Mouse (Mus musculus) heart, embryonic 11.5 days (tissue): ENCODE results near the gene S100pbp. TPM values are rescaled to one million over a fixed set of nuclear protein-coding genes. Genes with fewer than 3 reads are reported as not detected.

Source experiments
- ATAC-seq: fragments of 200-750 bp; cut with Nextera tagmentation; replicated peaks from 2 replicates; pipeline ENCODE4 v1.8.0; 2017; ENCODE audit warnings: moderate library complexity; ENCODE audit not compliant: insufficient number of reproducible peaks, low FRiP score, low TSS enrichment
- H3K27ac ChIP-seq: fragments of 300-500 bp; sonication (generic); 2 replicates; pipeline ENCODE4 v1.5.1; 2014; ENCODE audit warnings: mild to moderate bottlenecking, low read depth, low read length
- H3K27me3 ChIP-seq: fragments of 300-500 bp; sonication (generic); 2 replicates; pipeline ENCODE4 v1.6.1; 2014; ENCODE audit warnings: mild to moderate bottlenecking, low read length, mixed read lengths; ENCODE audit not compliant: control insufficient read depth, insufficient read depth
- H3K36me3 ChIP-seq: fragments of 300-500 bp; sonication (generic); 2 replicates; pipeline ENCODE4 v1.6.1; 2014; ENCODE audit warnings: mild to moderate bottlenecking, low read length, moderate library complexity, mixed read lengths; ENCODE audit not compliant: control insufficient read depth, insufficient read depth
- H3K4me1 ChIP-seq: fragments of 300-500 bp; sonication (generic); 2 replicates; pipeline ENCODE4 v1.6.1; 2014; ENCODE audit warnings: low read length; ENCODE audit not compliant: control insufficient read depth, insufficient read depth
- H3K4me2 ChIP-seq: fragments of 300-500 bp; sonication (generic); 2 replicates; pipeline ENCODE4 v1.6.1; 2014; ENCODE audit warnings: mild to moderate bottlenecking, moderate library complexity
- H3K4me3 ChIP-seq: fragments of 300-500 bp; sonication (generic); 2 replicates; pipeline ENCODE4 v1.5.1; 2014; ENCODE audit warnings: low read depth, low read length
- H3K9ac ChIP-seq: fragments of 300-500 bp; sonication (generic); 2 replicates; pipeline ENCODE4 v1.6.1; 2014; ENCODE audit warnings: mild to moderate bottlenecking, low read depth, low read length, moderate library complexity
- H3K9me3 ChIP-seq: fragments of 300-500 bp; sonication (generic); replicated peaks from 2 replicates; pipeline ENCODE4 v1.6.1; 2016; ENCODE audit warnings: low read length; ENCODE audit not compliant: control insufficient read depth
- WGBS: fragments of 180-500 bp; shearing (Covaris S2); extraction: QIAGEN DNeasy Blood & Tissue Kit; methylation state at CpG from one replicate; pipeline ENCODE4 v1.1.7; 2014; ENCODE audit not compliant: insufficient replicate concordance; 5-methylcytosine and 5-hydroxymethylcytosine counted together
- polyA plus RNA-seq: library from polyadenylated mRNA; unstranded; fragments of >200 nt; fragmentation: Nextera tagmentation; extraction: Ambion mirVana; gene quantifications from 2 replicates; pipeline ENCODE4 v1.2.1, GENCODE M21; 2014

Gene S100pbp
- polyA plus RNA-seq, 1 experiment from 2014 or later: 18.7 TPM

DNA sequence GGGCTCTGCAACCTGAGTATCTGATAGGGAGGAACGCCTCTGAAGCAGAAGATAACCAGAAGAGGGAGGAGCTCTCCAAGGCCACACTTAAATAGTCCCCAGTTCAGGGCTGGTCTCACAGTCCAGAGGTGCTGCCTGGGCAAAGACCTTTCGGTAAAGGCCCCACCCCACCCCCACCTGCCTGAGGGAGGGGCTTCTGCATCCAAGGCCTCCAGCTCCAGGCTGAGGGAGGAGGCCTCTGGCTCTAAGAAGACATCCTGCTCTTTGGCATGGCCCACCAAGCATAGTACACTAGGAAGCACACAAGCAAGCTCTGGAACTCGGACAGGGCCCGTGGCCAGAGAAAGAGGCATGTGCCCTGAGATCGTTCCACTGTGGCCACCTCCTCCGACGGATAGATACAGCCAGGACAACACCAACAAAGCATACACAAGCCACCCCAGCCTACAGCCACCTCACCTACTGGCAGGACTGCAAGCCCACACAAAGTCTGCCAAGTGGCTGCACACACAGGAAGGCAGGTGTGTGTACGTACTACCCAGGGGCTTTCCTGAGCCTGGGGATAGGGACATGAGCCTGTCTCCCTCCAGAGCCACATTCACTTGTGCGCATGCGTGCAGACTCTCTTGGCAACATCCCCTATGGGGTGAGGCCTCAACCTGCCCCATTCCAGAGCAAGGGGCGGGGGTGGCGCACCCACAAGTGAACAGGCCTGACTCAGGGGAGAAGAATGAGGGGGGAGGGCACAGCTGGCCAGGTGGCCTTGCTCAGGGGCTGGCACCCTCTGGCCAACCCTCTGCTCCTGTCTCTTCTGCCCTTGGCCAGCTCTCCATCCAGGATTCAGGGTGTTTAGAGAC is 42.3 kb upstream of the S100pbp start:
- Histone ChIP-seq H3K27ac (no peak overlapping the region), H3K4me1 (peaks cover 26% of the 10 kb centered on the region), H3K4me3 (no peak overlapping the region), H3K4me2 (no peak overlapping the region), H3K9me3 (no peaks in the 10 kb centered on the region), H3K36me3 (no peaks in the 10 kb centered on the region), H3K9ac (no peak overlapping the region), H3K27me3 (peaks cover 81% of the 10 kb centered on the region)
- 52% methylated on average over 12 of the region's 12 CpGs for WGBS
- no peak for ATAC-seq

DNA sequence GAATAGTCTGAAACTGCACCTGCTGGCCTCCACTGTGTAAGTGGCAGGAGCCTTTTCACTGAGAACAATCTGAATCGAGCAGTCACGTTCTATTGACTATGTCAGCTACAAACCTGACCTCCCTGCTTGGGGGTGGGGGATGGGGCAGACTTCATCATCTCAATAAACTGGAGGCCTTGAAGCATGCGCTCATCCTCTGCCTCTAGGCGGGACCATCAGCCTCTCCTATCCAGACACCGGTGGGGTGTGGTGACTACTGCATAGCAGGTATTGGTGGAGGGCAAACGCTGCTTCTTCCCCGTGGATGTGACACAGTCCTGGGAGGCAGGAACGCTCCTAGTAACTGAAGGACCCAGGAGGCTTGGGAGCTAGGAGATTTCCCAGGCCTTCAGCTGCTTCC is 41.4 kb upstream of the S100pbp start:
- no peaks in the 10 kb centered on the region for H3K9me3 ChIP-seq
- H3K4me1 ChIP-seq: peaks cover 31% of the 10 kb centered on the region
- no peak overlapping the region for H3K4me3 ChIP-seq
- WGBS: 43% methylated on average over 8 of the region's 8 CpGs
- no peak overlapping the region for H3K27ac ChIP-seq
- peaks cover 81% of the 10 kb centered on the region for H3K27me3 ChIP-seq
- no peaks in the 10 kb centered on the region for H3K36me3 ChIP-seq
- no peak overlapping the region for H3K4me2 ChIP-seq
- H3K9ac ChIP-seq: no peak overlapping the region
- ATAC-seq: no peak

- H3K4me1 ChIP-seq: peaks cover 27% of the 10 kb centered on the region
- peak overlapping the region; percentile 49 for H3K4me2 ChIP-seq
- no peak for ATAC-seq
- no peak overlapping the region for H3K27ac ChIP-seq
- 28% methylated on average over 8 of the region's 8 CpGs for WGBS
- no peaks in the 10 kb centered on the region for H3K9me3 ChIP-seq
- peak overlapping the region; percentile 14; the same call in 1 of the 2 replicates for H3K4me3 ChIP-seq
- peaks cover 97% of the 10 kb centered on the region for H3K27me3 ChIP-seq
- no peak overlapping the region for H3K9ac ChIP-seq
- no peaks in the 10 kb centered on the region for H3K36me3 ChIP-seq
Observed at GRCm38 (mm10) chr4:129227985-129228381, 38.5 kb upstream of the S100pbp start.

DNA sequence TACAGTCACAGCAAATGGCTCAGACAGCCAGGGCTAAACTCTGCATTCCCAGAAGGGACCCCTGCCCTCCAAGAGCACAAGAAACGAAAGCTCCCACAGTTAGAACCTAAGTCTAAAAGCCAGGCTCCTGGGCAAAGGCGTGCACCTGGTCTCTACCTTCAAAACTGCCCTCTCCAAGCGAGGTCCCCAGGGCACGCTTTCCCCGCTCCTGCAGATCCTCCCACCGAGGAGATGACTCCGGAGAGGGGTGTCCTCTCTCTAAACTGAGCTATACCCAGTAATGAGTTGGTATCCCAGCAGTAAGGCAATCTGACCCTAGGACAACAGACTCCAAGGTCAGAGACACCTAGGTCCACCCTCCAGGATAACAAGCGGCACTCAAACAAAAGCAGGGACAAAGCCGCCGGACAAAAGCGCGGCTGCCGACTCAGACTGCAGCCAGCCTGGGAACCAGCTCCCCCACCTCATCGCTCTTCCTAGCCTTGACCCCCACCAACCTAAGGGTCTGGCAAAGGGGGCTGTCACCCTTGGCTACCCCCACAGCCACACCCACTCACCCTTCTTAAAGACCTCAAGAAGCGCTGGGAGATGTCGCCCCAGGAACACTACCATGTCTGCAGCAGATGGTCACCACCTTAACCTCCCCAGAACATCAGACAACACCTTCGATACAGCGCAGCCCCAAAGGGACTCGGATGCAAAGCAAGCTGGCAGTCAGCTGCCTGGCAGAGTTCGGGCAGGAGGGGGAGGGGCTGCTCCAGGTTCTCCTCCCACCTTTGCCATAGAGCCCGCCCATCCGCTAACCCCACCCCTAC is 37.9 kb upstream of the S100pbp start:
- Histone ChIP-seq H3K27me3 (peaks cover 97% of the 10 kb centered on the region), H3K36me3 (no peaks in the 10 kb centered on the region), H3K9me3 (no peaks in the 10 kb centered on the region), H3K4me2 (peak overlapping the region; percentile 49), H3K4me1 (peaks cover 28% of the 10 kb centered on the region), H3K4me3 (peak overlapping the region; percentile 14; the same call in 1 of the 2 replicates), H3K9ac (no peak overlapping the region), H3K27ac (no peak overlapping the region)
- WGBS: 8% methylated on average over 22 of the region's 22 CpGs
- ATAC-seq: no peak

GRCm38 (mm10) chr4:129226441-129226963 is 37.0 kb upstream of the S100pbp start:
- ATAC-seq: no peak
- H3K4me2 ChIP-seq: no peak overlapping the region
- peaks cover 97% of the 10 kb centered on the region for H3K27me3 ChIP-seq
- H3K27ac ChIP-seq: no peak overlapping the region
- no peak overlapping the region for H3K9ac ChIP-seq
- H3K4me1 ChIP-seq: peaks cover 28% of the 10 kb centered on the region
- WGBS: 23% methylated on average over 5 of the region's 5 CpGs
- H3K4me3 ChIP-seq: no peak overlapping the region
- H3K9me3 ChIP-seq: no peaks in the 10 kb centered on the region
- no peaks in the 10 kb centered on the region for H3K36me3 ChIP-seq

DNA sequence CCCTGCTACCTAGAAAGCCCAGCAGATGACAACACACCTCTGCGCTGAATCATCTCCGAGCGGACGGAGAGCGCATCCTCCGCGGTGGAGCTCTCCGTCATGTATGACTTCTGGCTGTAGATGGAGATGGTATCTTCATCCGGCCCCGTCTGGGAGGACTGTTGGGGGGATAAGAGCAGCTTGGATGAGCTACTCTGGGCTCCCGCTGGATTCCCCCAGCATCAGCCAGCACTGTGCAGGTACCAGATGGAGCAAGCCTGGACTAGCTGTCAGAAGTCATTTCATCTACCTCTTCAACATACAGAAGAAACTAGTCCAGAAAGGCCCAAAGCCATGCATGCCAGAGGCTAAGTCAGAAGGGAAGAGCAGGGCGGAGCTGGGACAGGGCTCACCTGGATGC is 35.8 kb upstream of the S100pbp start:
- Histone ChIP-seq H3K4me1 (peaks cover 28% of the 10 kb centered on the region), H3K27me3 (peaks cover 95% of the 10 kb centered on the region), H3K9me3 (no peaks in the 10 kb centered on the region), H3K36me3 (no peaks in the 10 kb centered on the region; the same call in 1 of the 2 replicates), H3K27ac (no peak overlapping the region), H3K9ac (no peak overlapping the region), H3K4me3 (no peak overlapping the region), H3K4me2 (no peak overlapping the region)
- WGBS: 90% methylated on average over 12 of the region's 12 CpGs
- ATAC-seq: no peak

DNA sequence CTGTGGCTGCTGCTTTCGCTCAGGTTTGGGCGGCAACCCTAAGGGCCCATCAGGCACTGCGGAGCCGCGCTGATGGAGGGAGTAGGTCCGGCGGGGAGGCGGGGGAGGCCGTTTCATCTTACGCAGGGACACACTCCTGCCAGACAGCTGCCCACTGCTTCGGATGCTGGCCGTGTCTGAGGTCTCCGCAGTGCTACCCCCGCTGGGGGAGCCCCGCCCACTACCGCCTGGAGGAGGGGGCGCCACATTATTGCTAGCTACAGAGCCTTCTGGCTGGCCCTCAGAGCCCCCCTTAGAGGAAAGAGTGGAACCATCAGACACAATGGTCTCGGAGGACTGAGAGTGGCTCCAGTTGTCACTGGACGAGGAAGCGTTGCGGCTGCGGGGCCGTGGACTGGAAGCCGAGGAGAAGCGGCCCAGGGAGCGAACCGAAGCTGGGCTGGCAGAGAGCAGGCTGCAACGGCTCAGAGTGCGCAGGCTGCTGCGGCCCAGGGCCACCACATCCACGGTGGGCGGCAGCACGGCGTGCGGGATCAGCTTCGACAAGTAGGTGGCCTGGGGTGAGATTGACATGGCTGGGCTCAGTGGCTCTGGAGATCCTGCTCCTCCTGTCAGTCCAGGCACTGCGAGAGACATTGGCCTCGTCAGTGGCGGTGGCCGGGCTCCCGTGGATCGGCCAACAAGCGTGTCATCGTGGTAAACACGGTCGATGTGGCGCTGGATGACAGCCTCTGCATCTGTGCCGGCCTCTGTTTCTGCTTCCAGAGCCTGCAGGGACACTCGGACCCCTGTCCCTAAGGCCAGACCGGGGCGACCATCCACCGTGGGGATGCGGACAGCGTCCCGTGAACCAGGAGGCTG is 34.1 kb upstream of the S100pbp start:
- Histone ChIP-seq H3K36me3 (peaks cover 6% of the 10 kb centered on the region), H3K4me2 (peak overlapping the region; percentile 74), H3K27ac (no peak overlapping the region), H3K4me3 (peak overlapping the region; percentile 41), H3K9ac (peak overlapping the region; percentile 28; the same call in 1 of the 2 replicates), H3K9me3 (no peaks in the 10 kb centered on the region), H3K4me1 (peaks cover 28% of the 10 kb centered on the region), H3K27me3 (peaks cover 93% of the 10 kb centered on the region)
- no peak for ATAC-seq
- WGBS: 23% methylated on average over 55 of the region's 55 CpGs
